ENCODE assay signal across 9 mouse cellular contexts in the genomic region with DNA sequence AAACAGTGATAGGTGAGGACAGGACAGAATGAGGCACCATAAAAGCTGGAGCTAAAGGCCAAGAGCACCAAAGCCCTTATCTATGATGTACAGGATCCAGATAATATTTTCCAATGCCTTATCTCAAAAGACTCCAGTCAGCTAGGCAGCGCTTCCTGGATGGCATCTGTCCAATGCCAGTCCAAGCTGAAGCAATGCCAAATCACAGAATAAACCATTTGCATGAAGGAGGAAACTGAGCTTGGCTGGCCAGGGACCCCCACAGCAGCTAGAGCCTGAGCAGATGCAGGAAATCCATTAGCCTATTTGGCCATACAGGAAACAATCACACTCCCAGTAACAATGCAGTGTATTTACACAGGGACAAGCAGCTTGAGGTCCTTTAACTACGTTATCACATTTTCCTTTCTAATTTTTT. TPM values are rescaled to one million over a fixed set of nuclear protein-coding genes. Genes with fewer than 3 reads are reported as not detected.
DNase-seq lines count a peak whose midpoint lies in the region; ATAC-seq and TF ChIP-seq lines count a peak whose summit lies in the region.
"Had no signal": no experiment of that assay in that cellular context is flagged by ENCODE, and none has a peak within 500 bp of the region (broad histone marks: within the 10 kb centered on the region; RNA-seq: fewer than 3 reads in every experiment).

No protein-coding gene starts in this region.

- H3K79me2 ChIP-seq in heart, adult 2 months (replicated peaks; ENCODE audit: control insufficient read depth, insufficient read depth, low read length) = no peaks in the 10 kb centered on the region

- H3K9ac ChIP-seq in forebrain, embryonic 14.5 days (ENCODE audit: low read length) = no peak overlapping the region
- no peak overlapping the region for H3K9ac ChIP-seq in forebrain, embryonic 16.5 days (replicated peaks; ENCODE audit: low read depth, low read length)
- H3K9ac ChIP-seq in heart, adult 2 months (ENCODE audit: low read depth, low read length) = no peak overlapping the region
- no peak overlapping the region for H3K9ac ChIP-seq in kidney, embryonic 16.5 days (replicated peaks; ENCODE audit: low read length)
- H3K9ac ChIP-seq in stomach, embryonic 14.5 days (replicated peaks; ENCODE audit: low read depth, low read length) = no peak overlapping the region
- H3K9ac ChIP-seq: limb, embryonic 13.5 days had no signal

- H3K9me3 ChIP-seq in forebrain, embryonic 14.5 days (replicated peaks; ENCODE audit: control insufficient read depth, low read length) = 0 out of 2 replicates have a peak, but pooled peaks cover 2% of the 10 kb centered on the region
- peaks cover 4% of the 10 kb centered on the region; the same call in 1 of the 2 replicates for H3K9me3 ChIP-seq in forebrain, embryonic 16.5 days (ENCODE audit: control insufficient read depth, low read length)
- H3K9me3 ChIP-seq in kidney, embryonic 16.5 days (ENCODE audit: low read length) = 0 out of 2 replicates have a peak, but pooled peaks cover 3% of the 10 kb centered on the region
- H3K9me3 ChIP-seq in stomach, embryonic 14.5 days (ENCODE audit: control insufficient read depth, low read depth, low read length) = no peaks in the 10 kb centered on the region
- H3K9me3 ChIP-seq: limb, embryonic 13.5 days had no signal

- no peak for TF ChIP-seq CTCF in heart, adult 2 months (IDR thresholded peaks at IDR 0.05)

- intact Hi-C loops in heart, adult 2 months (cut with DNase I) = no loop called here

- H3K36me3 ChIP-seq in forebrain, embryonic 14.5 days (ENCODE audit: control insufficient read depth, insufficient read depth, low read length) = no peaks in the 10 kb centered on the region
- H3K36me3 ChIP-seq in forebrain, embryonic 16.5 days (ENCODE audit: control insufficient read depth, insufficient read depth) = no peaks in the 10 kb centered on the region
- no peaks in the 10 kb centered on the region; the same call in 1 of the 2 replicates for H3K36me3 ChIP-seq in heart, adult 2 months (ENCODE audit: control insufficient read depth, insufficient read depth, low read length)
- H3K36me3 ChIP-seq in kidney, embryonic 16.5 days (ENCODE audit: insufficient read depth, low read length) = no peaks in the 10 kb centered on the region
- no peaks in the 10 kb centered on the region for H3K36me3 ChIP-seq in stomach, embryonic 14.5 days (ENCODE audit: control insufficient read depth, insufficient read depth, low read length)
- H3K36me3 ChIP-seq: limb, embryonic 13.5 days had no signal

- H3K27ac ChIP-seq in forebrain, embryonic 14.5 days (ENCODE audit: low read depth, low read length) = no peak overlapping the region
- no peak overlapping the region for H3K27ac ChIP-seq in forebrain, embryonic 16.5 days (ENCODE audit: low read length)
- no peak overlapping the region for H3K27ac ChIP-seq in heart, adult 2 months
- H3K27ac ChIP-seq in kidney, embryonic 16.5 days (ENCODE audit: low read length) = peak overlapping the region; percentile 70; the same call in 1 of the 2 replicates
- H3K27ac ChIP-seq in stomach, embryonic 14.5 days (ENCODE audit: low read length) = no peak overlapping the region
- H3K27ac ChIP-seq: limb, embryonic 13.5 days had no signal

- TF ChIP-seq EP300 in heart, adult 2 months (IDR thresholded peaks at IDR 0.05; ENCODE audit: insufficient read depth, low read depth, low read length) = 0 out of 2 replicates have a peak, but pooled peaks have one; percentile 29

- no peaks in the 10 kb centered on the region for H3K27me3 ChIP-seq in forebrain, embryonic 14.5 days (replicated peaks; ENCODE audit: control insufficient read depth, insufficient read depth, low read length)
- no peaks in the 10 kb centered on the region for H3K27me3 ChIP-seq in forebrain, embryonic 16.5 days (replicated peaks; ENCODE audit: control insufficient read depth, insufficient read depth, low read length)
- no peaks in the 10 kb centered on the region for H3K27me3 ChIP-seq in heart, adult 2 months (ENCODE audit: control insufficient read depth, insufficient read depth, low read length)
- H3K27me3 ChIP-seq in kidney, embryonic 16.5 days (ENCODE audit: insufficient read depth, low read length) = no peaks in the 10 kb centered on the region
- no peaks in the 10 kb centered on the region for H3K27me3 ChIP-seq in stomach, embryonic 14.5 days (ENCODE audit: control insufficient read depth, insufficient read depth, low read length)

- H3K4me2 ChIP-seq in forebrain, embryonic 14.5 days (ENCODE audit: low read length) = no peak overlapping the region
- no peak overlapping the region for H3K4me2 ChIP-seq in forebrain, embryonic 16.5 days (ENCODE audit: low read length)
- H3K4me2 ChIP-seq in kidney, embryonic 16.5 days (replicated peaks; ENCODE audit: low read depth, low read length) = no peak overlapping the region
- no peak overlapping the region for H3K4me2 ChIP-seq in stomach, embryonic 14.5 days (replicated peaks; ENCODE audit: low read depth, low read length)
- H3K4me2 ChIP-seq: limb, embryonic 13.5 days had no signal

- no peak overlapping the region for H3K4me3 ChIP-seq in forebrain, embryonic 14.5 days (ENCODE audit: low read depth, low read length)
- no peak overlapping the region for H3K4me3 ChIP-seq in forebrain, embryonic 16.5 days (replicated peaks; ENCODE audit: low read length)
- H3K4me3 ChIP-seq in heart, adult 2 months = no peak overlapping the region
- no peak overlapping the region for H3K4me3 ChIP-seq in kidney, embryonic 16.5 days (ENCODE audit: low read length)
- H3K4me3 ChIP-seq in stomach, embryonic 14.5 days (ENCODE audit: low read depth, low read length) = no peak overlapping the region
- H3K4me3 ChIP-seq: limb, embryonic 13.5 days had no signal

- DNase-seq in forebrain, embryonic 14.5 days (ENCODE audit: low spot score) = peak; percentile 47
- peak; percentile 99 for DNase-seq in 416B (ENCODE audit: low read depth)
- peak; percentile 24 to 47 for DNase-seq in heart, adult 2 months
- DNase-seq in natural killer cell, adult 2 months (ENCODE audit: low spot score in 2 of 2) = no peak

- ATAC-seq in forebrain, embryonic 14.5 days = no peak
- ATAC-seq in forebrain, embryonic 16.5 days = no peak
- ATAC-seq in kidney, embryonic 16.5 days (ENCODE audit: low FRiP score, low TSS enrichment) = peak; percentile 87
- ATAC-seq in stomach, embryonic 14.5 days (ENCODE audit: insufficient number of reproducible peaks, insufficient read depth, low FRiP score, low read depth) = 0 out of 2 replicates have a peak, but pooled peaks have one; percentile 65
- ATAC-seq in erythroblast, adult 5-6 weeks (replicated peaks; ENCODE audit: low FRiP score, poor library complexity, severe bottlenecking) = no peak

- H3K4me1 ChIP-seq in forebrain, embryonic 14.5 days (ENCODE audit: control insufficient read depth, insufficient read depth, low read length) = no peaks in the 10 kb centered on the region
- H3K4me1 ChIP-seq in forebrain, embryonic 16.5 days (replicated peaks; ENCODE audit: control insufficient read depth, insufficient read depth, low read length) = peaks cover 8% of the 10 kb centered on the region
- peaks cover 4% of the 10 kb centered on the region for H3K4me1 ChIP-seq in heart, adult 2 months (ENCODE audit: control insufficient read depth, insufficient read depth, low read length)
- H3K4me1 ChIP-seq in kidney, embryonic 16.5 days (ENCODE audit: insufficient read depth, low read length) = peaks cover 5% of the 10 kb centered on the region; the same call in 1 of the 2 replicates
- H3K4me1 ChIP-seq in stomach, embryonic 14.5 days (ENCODE audit: control insufficient read depth, insufficient read depth, low read length) = peaks cover 11% of the 10 kb centered on the region; the same call in 1 of the 2 replicates
- H3K4me1 ChIP-seq: limb, embryonic 13.5 days had no signal

- no peak for TF ChIP-seq POLR2A in heart, adult 2 months (IDR thresholded peaks at IDR 0.05; ENCODE audit: insufficient read depth, low read depth, low read length)

- 66% methylated on average over 2 of the region's 2 CpGs for WGBS in forebrain, embryonic 14.5 days
- 49% methylated on average over 2 of the region's 2 CpGs for WGBS in forebrain, embryonic 16.5 days
- 21% methylated on average over 2 of the region's 2 CpGs for WGBS in heart, adult 2 months
- 54% methylated on average over 2 of the region's 2 CpGs for WGBS in kidney, embryonic 16.5 days
- 51% methylated on average over 2 of the region's 2 CpGs for WGBS in stomach, embryonic 14.5 days

RNA-seq across cellular contexts. Expression of a gene that starts 16.2 kb away (rescaled TPM):
- polyA plus RNA-seq in forebrain, embryonic 14.5 days (2014; fragmentation: Nextera tagmentation; extraction: Ambion mirVana) = 5.4 and 5.8 TPM in 2 replicates
- polyA plus RNA-seq in forebrain, embryonic 16.5 days (2015; fragmentation: Nextera tagmentation; extraction: Ambion mirVana) = 18.4 and 20.7 TPM in 2 replicates
- 10 to 100 TPM; 14.8 to 15.1 TPM for total RNA-seq in heart, adult 2 months (2021)
- 3.5 and 6.9 TPM in 2 replicates for polyA plus RNA-seq in heart, adult 2 months (2012; rRNA removed)
- polyA plus RNA-seq in kidney, embryonic 16.5 days (2015; fragmentation: Nextera tagmentation; extraction: Ambion mirVana) = 17.4 and 19.3 TPM in 2 replicates
- 4.5 and 4.6 TPM in 2 replicates for polyA plus RNA-seq in stomach, embryonic 14.5 days (2014; fragmentation: Nextera tagmentation; extraction: Ambion mirVana)
- 5.6 and 6.3 TPM in 2 replicates for total RNA-seq in erythroblast, adult 5-6 weeks (2015; ENCODE audit: low replicate concordance)
- total RNA-seq in erythroblast, adult 5-6 weeks (2017; ENCODE audit: low replicate concordance) = 7.5 and 7.8 TPM in 2 replicates

RNA-seq across cellular contexts. Expression of a gene that starts 27.1 kb away (rescaled TPM):
- polyA plus RNA-seq in forebrain, embryonic 14.5 days (2014; fragmentation: Nextera tagmentation; extraction: Ambion mirVana) = 49.0 and 70.2 TPM in 2 replicates
- polyA plus RNA-seq in forebrain, embryonic 16.5 days (2015; fragmentation: Nextera tagmentation; extraction: Ambion mirVana) = 54.3 and 57.3 TPM in 2 replicates
- total RNA-seq in heart, adult 2 months (2021) = 100 to 1,000 TPM; 108 to 136 TPM
- polyA plus RNA-seq in heart, adult 2 months (2012; rRNA removed) = 144 and 149 TPM in 2 replicates
- polyA plus RNA-seq in kidney, embryonic 16.5 days (2015; fragmentation: Nextera tagmentation; extraction: Ambion mirVana) = 10.7 and 11.7 TPM in 2 replicates
- 23.4 and 24.6 TPM in 2 replicates for polyA plus RNA-seq in stomach, embryonic 14.5 days (2014; fragmentation: Nextera tagmentation; extraction: Ambion mirVana)
- 7.7 and 8.8 TPM in 2 replicates for total RNA-seq in erythroblast, adult 5-6 weeks (2015; ENCODE audit: low replicate concordance)
- total RNA-seq in erythroblast, adult 5-6 weeks (2017; ENCODE audit: low replicate concordance) = 15.5 and 16.5 TPM in 2 replicates

Comparison
In these comparisons a context has a peak if more than half of its experiments do, and no peak if none do; other contexts are left out.
1. ATAC-seq: peak in kidney, embryonic 16.5 days (single experiment) and stomach, embryonic 14.5 days (single experiment); none in forebrain, embryonic 14.5 days (single experiment), forebrain, embryonic 16.5 days (single experiment) and erythroblast, adult 5-6 weeks (single experiment).
2. DNase-seq: peak in forebrain, embryonic 14.5 days (single experiment), 416B (single experiment) and heart, adult 2 months (2 of 2); none in natural killer cell, adult 2 months (0 of 2).